Mouse (Mus musculus): ENCODE data around the gene Gabrr2.

GRCm38 (mm10) chr4:33111358-33111757, 48.6 kb downstream of the Gabrr2 start:
- TF ChIP-seq CTCF (conservative IDR thresholded peaks at IDR 0.05; ENCODE audit: low read length) (no peak), NANOG (IDR thresholded peaks at IDR 0.05; ENCODE audit: borderline replicate concordance, low read length) (no peak)

Data from E14TG2a.4 (cell line).